Mouse (Mus musculus) cerebellum, adult 2 months (tissue): ENCODE results near the gene Nod2. TPM values are rescaled to one million over a fixed set of nuclear protein-coding genes. Genes with fewer than 3 reads are reported as not detected.

Source experiments
- DNase-seq, 2 experiments: peaks; one replicate each; pipeline ENCODE4 v3.0.0; 2021
- H3K27ac ChIP-seq: fragments of 200-500 bp; 2 replicates; pipeline ENCODE4 v1.5.1; 2012; ENCODE audit warnings: low read length, control low read depth, inconsistent platforms; ENCODE audit not compliant: insufficient read depth
- H3K27me3 ChIP-seq: fragments of 200-500 bp; 2 replicates; pipeline ENCODE4 v1.6.1; 2012; ENCODE audit warnings: inconsistent platforms, mild to moderate bottlenecking, low read length, moderate library complexity; ENCODE audit not compliant: control insufficient read depth, insufficient read depth
- H3K4me1 ChIP-seq: fragments of 200-500 bp; 2 replicates; pipeline ENCODE4 v1.6.1; 2011; ENCODE audit warnings: low read length; ENCODE audit not compliant: control insufficient read depth, insufficient read depth
- H3K4me3 ChIP-seq: fragments of 200-500 bp; replicated peaks from 2 replicates; pipeline ENCODE3; 2011; ENCODE audit warnings: mild to moderate bottlenecking, low read depth, low read length, control low read depth; ENCODE audit not compliant: insufficient read depth
- CTCF ChIP-seq: fragments of 200-500 bp; IDR thresholded peaks from 2 replicates; pipeline ENCODE4 v1.5.1; 2011; ENCODE audit warnings: low read depth, mild to moderate bottlenecking, control low read depth, low read length, moderate library complexity, borderline replicate concordance; ENCODE audit not compliant: insufficient read depth
- POLR2A ChIP-seq: fragments of 200-500 bp; IDR thresholded peaks from 2 replicates; pipeline ENCODE4 v1.6.1; 2011; ENCODE audit warnings: low read length, control low read depth, borderline replicate concordance; ENCODE audit not compliant: insufficient read depth
- WGBS: fragments of 180-500 bp; shearing (Covaris S2); methylation state at CpG from one replicate; pipeline ENCODE4 v1.1.7; 2018; 5-methylcytosine and 5-hydroxymethylcytosine counted together
- polyA plus RNA-seq: library from polyadenylated mRNA; depleted of rRNA; stranded (reverse); fragments of >200 nt; gene quantifications from 2 replicates; pipeline ENCODE4 v1.2.3, GENCODE M21; 2012

The Nod2 gene
- polyA plus RNA-seq, 1 experiment = 0.28 TPM

- 97% methylated on average over 3 of the region's 3 CpGs for WGBS
- no peak overlapping the region for H3K27ac ChIP-seq
- DNase-seq = no peak
- no peaks in the 10 kb centered on the region for H3K27me3 ChIP-seq
- TF ChIP-seq CTCF (no peak), POLR2A (no peak)
- no peak overlapping the region for H3K4me3 ChIP-seq
- peaks cover 23% of the 10 kb centered on the region for H3K4me1 ChIP-seq
Measured at GRCm38 (mm10) chr8:88626433-88626832, 20.7 kb upstream of the Nod2 start.

DNA sequence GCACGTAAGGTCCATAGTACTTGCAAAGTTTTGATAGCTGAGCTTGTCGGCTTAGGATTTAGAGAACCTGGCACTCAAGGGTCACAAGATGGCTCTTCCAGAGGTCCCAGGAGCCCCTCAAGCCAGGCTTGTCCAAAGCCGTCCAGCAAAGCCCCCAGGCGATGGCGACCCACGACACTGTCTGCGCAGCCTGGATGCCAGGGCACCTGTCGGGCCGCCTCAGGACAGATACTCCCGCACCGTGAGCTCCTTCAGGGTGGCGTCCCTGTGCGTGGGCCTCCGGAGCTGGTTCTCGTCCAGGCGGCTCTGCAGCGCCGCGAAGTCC, 20.2 kb upstream of the Nod2 start:
- no peaks in the 10 kb centered on the region for H3K27me3 ChIP-seq
- H3K4me1 ChIP-seq = peaks cover 23% of the 10 kb centered on the region
- WGBS = 16% methylated on average over 19 of the region's 19 CpGs
- DNase-seq = no peak
- peak overlapping the region; percentile 60 for H3K4me3 ChIP-seq
- no peak for TF ChIP-seq CTCF
- TF ChIP-seq POLR2A = no peak
- peak overlapping the region; percentile 66 for H3K27ac ChIP-seq

DNA sequence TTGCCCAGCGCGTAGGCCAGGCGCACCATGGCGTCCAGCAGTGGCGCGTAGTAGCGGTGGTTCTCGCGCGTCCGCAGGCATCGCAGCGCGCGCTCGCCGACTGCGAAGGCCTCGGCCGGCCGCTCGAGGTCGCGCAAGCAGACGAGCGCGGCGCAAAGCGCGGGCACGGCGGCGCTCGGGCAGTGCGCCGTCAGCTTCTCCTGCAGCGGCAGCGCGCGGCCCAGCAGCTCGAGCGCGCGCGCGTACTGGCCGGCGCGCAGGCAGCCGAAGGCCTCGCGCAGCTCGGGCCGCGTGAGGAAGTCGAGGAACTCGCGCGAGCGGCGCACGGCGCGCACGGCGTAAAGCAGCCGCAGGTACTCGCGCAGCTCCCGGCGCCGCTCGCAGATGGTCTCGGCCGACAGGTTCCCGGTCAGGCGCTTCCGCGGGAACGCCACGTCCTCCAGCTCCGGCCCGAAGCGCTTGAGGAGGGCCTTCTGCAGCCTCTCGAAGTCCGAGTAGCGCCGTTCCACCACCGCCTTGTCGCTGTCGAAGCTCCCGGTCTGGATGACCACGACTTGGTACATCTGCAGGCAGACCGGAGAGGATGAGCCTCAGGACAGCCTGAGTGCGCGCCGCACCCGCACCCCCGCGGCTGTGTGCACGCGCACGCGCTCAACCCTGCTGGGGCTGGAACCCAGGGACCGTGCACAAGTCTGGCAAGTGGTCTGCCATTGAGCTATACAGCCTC, 19.7 kb upstream of the Nod2 start:
- H3K27ac ChIP-seq = peak overlapping the region; percentile 70
- H3K27me3 ChIP-seq = no peaks in the 10 kb centered on the region
- H3K4me1 ChIP-seq = peaks cover 22% of the 10 kb centered on the region
- WGBS = 1% methylated on average over 104 of the region's 105 CpGs
- TF ChIP-seq POLR2A = peak; percentile 50; the same call in 1 of the 2 replicates
- no peak for TF ChIP-seq CTCF
- peak overlapping the region; percentile 60 for H3K4me3 ChIP-seq
- DNase-seq = peak; percentile 74 to 82

- TF ChIP-seq CTCF (no peak), POLR2A (no peak)
- H3K27ac ChIP-seq = no peak overlapping the region
- H3K27me3 ChIP-seq = no peaks in the 10 kb centered on the region
- peak overlapping the region; percentile 59 for H3K4me3 ChIP-seq
- peaks cover 15% of the 10 kb centered on the region for H3K4me1 ChIP-seq
- WGBS = 64% methylated on average over 14 of the region's 14 CpGs
- DNase-seq = peak; percentile 38 to 50
Measured at GRCm38 (mm10) chr8:88628001-88628774, 18.9 kb upstream of the Nod2 start.

DNA sequence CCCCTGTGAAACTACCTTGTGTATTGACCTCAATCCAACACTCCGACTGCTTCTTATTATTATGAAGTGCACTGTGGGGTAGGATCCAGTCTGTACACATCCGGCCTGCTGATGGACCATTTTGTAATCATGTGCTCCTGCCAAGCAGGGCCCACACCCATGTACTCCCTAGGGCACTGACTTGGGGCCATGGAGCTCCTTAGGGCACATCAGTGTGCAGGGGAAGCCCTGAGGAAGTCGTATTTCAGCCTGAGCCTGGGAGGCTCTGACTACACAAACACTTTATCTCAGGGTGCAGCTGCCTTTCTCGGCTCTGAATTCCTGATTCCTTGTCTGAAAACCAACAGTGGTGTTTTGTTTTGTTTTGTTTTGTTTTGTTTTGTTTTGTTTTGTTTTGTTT, 16.9 kb upstream of the Nod2 start:
- DNase-seq = no peak
- peaks cover 3% of the 10 kb centered on the region; the same call in 1 of the 2 replicates for H3K4me1 ChIP-seq
- no peak overlapping the region for H3K27ac ChIP-seq
- no peaks in the 10 kb centered on the region for H3K27me3 ChIP-seq
- H3K4me3 ChIP-seq = no peak overlapping the region
- TF ChIP-seq CTCF (no peak), POLR2A (no peak)
- WGBS = 87% methylated on average over 4 of the region's 4 CpGs

GRCm38 (mm10) chr8:88631081-88631480, 16.0 kb upstream of the Nod2 start:
- Histone ChIP-seq H3K4me1 (peaks cover 3% of the 10 kb centered on the region; the same call in 1 of the 2 replicates), H3K4me3 (no peak overlapping the region), H3K27ac (no peak overlapping the region), H3K27me3 (no peaks in the 10 kb centered on the region)
- DNase-seq = no peak
- TF ChIP-seq CTCF (peak; percentile 19; the same call in 1 of the 2 replicates), POLR2A (no peak)

DNA sequence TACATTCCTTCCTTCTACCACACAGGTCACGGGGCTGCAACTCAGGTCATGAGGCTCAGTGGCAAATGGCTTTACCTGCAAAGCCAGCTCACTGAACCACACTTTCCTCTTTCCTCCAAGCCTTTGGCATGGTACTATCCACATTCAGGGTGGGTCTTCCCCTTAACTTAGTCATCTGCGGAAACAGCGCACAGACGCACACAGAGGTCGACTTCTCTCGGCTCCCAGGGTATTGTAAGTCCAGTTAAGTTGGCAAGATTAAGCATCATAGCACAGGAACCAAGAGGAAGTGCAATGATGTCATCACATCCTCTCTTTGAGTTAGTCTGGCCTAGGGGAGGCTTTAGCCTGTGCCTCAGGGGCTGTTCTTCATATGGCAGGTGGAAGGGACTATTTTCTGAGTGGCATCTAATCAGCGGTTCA, 13.8 kb upstream of the Nod2 start:
- peaks cover 2% of the 10 kb centered on the region; the same call in 1 of the 2 replicates for H3K4me1 ChIP-seq
- WGBS = 89% methylated on average over 7 of the region's 7 CpGs
- no peak overlapping the region for H3K4me3 ChIP-seq
- H3K27me3 ChIP-seq = no peaks in the 10 kb centered on the region
- TF ChIP-seq POLR2A (no peak), CTCF (no peak)
- H3K27ac ChIP-seq = no peak overlapping the region
- no peak for DNase-seq
